Mouse (Mus musculus): Measurements from ENCODE around the gene Ankrd53. TPM values are rescaled to one million over a fixed set of nuclear protein-coding genes. Genes with fewer than 3 reads are reported as not detected.
"Not testable (repeated sequence)": the region's sequence is repeated elsewhere in the genome, so short reads cannot be mapped to it uniquely, and the experiment has no call there.

Ankrd53 gene
- total RNA-seq, 2 experiments from 2014 or later: not detected

- peak in 1 of 2 experiments; percentile 61 for DNase-seq (ENCODE audit: extremely low spot score in 1 of 2, low spot score in 2 of 2)
- intact Hi-C loops (cut with DNase I): no loop called here
Observed at GRCm38 (mm10) chr6:83750171-83750684, 12.2 kb upstream of the Ankrd53 start.

- DNase-seq (ENCODE audit: extremely low spot score in 1 of 2, low spot score in 2 of 2): no peak
Observed at GRCm38 (mm10) chr6:83756051-83756450, 6.4 kb upstream of the Ankrd53 start.

GRCm38 (mm10) chr6:83762880-83763431 is 512 bp downstream of the Ankrd53 start:
- DNase-seq (ENCODE audit: extremely low spot score in 1 of 2, low spot score in 2 of 2): peak in 1 of 2 experiments; percentile 37
- intact Hi-C loops (cut with DNase I): no loop called here

More at GRCm38 (mm10) chr6:83756051-83756450, 6.4 kb upstream of the Ankrd53 start:
- intact Hi-C loops (cut with DNase I): no loop called here

- DNase-seq (ENCODE audit: extremely low spot score in 1 of 2, low spot score in 2 of 2): no peak
- intact Hi-C loops (cut with DNase I): no loop called here
Observed at GRCm38 (mm10) chr6:83766982-83767381, 4.5 kb downstream of the Ankrd53 start.

GRCm38 (mm10) chr6:83768485-83768884 is 6.0 kb downstream of the Ankrd53 start:
- no peak for DNase-seq (ENCODE audit: extremely low spot score in 1 of 2, low spot score in 2 of 2)
- intact Hi-C loops (cut with DNase I): no loop called here

GRCm38 (mm10) chr6:83774126-83774525 is 11.7 kb downstream of the Ankrd53 start:
- intact Hi-C loops (cut with DNase I): no loop called here
- DNase-seq (ENCODE audit: extremely low spot score in 1 of 2, low spot score in 2 of 2): no peak

- intact Hi-C loops (cut with DNase I): loop anchor here (5.0 kb wide), 1 partner anchor 83 kb away; no protein-coding TSS in a partner anchor
- DNase-seq (ENCODE audit: extremely low spot score in 1 of 2, low spot score in 2 of 2): no peak
Observed at GRCm38 (mm10) chr6:83774781-83775563, 12.5 kb downstream of the Ankrd53 start.

GRCm38 (mm10) chr6:83775638-83776293 is 13.3 kb downstream of the Ankrd53 start, which contains the start of gene Tex261:
Gene Tex261, minus strand, starts transcription at chr6:83775813.
- intact Hi-C loops (cut with DNase I): loop anchor here (5.0 kb wide), 1 partner anchor 83 kb away; no protein-coding TSS in a partner anchor
- DNase-seq (ENCODE audit: extremely low spot score in 1 of 2, low spot score in 2 of 2): peak; percentile 87 to 94

GRCm38 (mm10) chr6:83778306-83778705 is 15.9 kb downstream of the Ankrd53 start:
- intact Hi-C loops (cut with DNase I): loop anchor here (5.0 kb wide), 1 partner anchor 86 kb away; no protein-coding TSS in a partner anchor
- DNase-seq (ENCODE audit: extremely low spot score in 1 of 2, low spot score in 2 of 2): no peak

- no peak for DNase-seq (ENCODE audit: extremely low spot score in 1 of 2, low spot score in 2 of 2)
- intact Hi-C loops (cut with DNase I): loop anchor here (5.0 kb wide), 1 partner anchor 87 kb away; no protein-coding TSS in a partner anchor
Observed at GRCm38 (mm10) chr6:83779026-83779425, 16.6 kb downstream of the Ankrd53 start.

- intact Hi-C loops (cut with DNase I): no loop called here
- DNase-seq (ENCODE audit: extremely low spot score in 1 of 2, low spot score in 2 of 2): no peak
Observed at GRCm38 (mm10) chr6:83786426-83786825, 24.0 kb downstream of the Ankrd53 start.

- intact Hi-C loops (cut with DNase I): no loop called here
- no peak for DNase-seq (ENCODE audit: extremely low spot score in 1 of 2, low spot score in 2 of 2)
Observed at GRCm38 (mm10) chr6:83788554-83788953, 26.1 kb downstream of the Ankrd53 start.

GRCm38 (mm10) chr6:83790533-83790932 is 28.1 kb downstream of the Ankrd53 start:
- intact Hi-C loops (cut with DNase I); DNase-seq (ENCODE audit: extremely low spot score in 1 of 2, low spot score in 2 of 2): not testable (repeated sequence)

GRCm38 (mm10) chr6:83791251-83791890 is 28.9 kb downstream of the Ankrd53 start:
- intact Hi-C loops (cut with DNase I): no loop called here
- DNase-seq (ENCODE audit: extremely low spot score in 1 of 2, low spot score in 2 of 2): no peak

- intact Hi-C loops (cut with DNase I): no loop called here
- peak; percentile 91 to 96 for DNase-seq (ENCODE audit: extremely low spot score in 1 of 2, low spot score in 2 of 2)
Observed at GRCm38 (mm10) chr6:83794760-83795296, 32.4 kb downstream of the Ankrd53 start, which contains the start of gene Nagk. Gene Nagk, plus strand, starts transcription at chr6:83794982.

GRCm38 (mm10) chr6:83795492-83795900 is 33.1 kb downstream of the Ankrd53 start:
- DNase-seq (ENCODE audit: extremely low spot score in 1 of 2, low spot score in 2 of 2): peak in 1 of 2 experiments; percentile 55
- intact Hi-C loops (cut with DNase I): no loop called here

- no peak for DNase-seq (ENCODE audit: extremely low spot score in 1 of 2, low spot score in 2 of 2)
- intact Hi-C loops (cut with DNase I): no loop called here
Observed at GRCm38 (mm10) chr6:83796686-83797085, 34.2 kb downstream of the Ankrd53 start.

GRCm38 (mm10) chr6:83802033-83802432 is 39.6 kb downstream of the Ankrd53 start:
- intact Hi-C loops (cut with DNase I): no loop called here
- no peak for DNase-seq (ENCODE audit: extremely low spot score in 1 of 2, low spot score in 2 of 2)
